Mouse (Mus musculus) kidney, postnatal 4 days (tissue): ENCODE measurements around the gene Cdc26.

Experiments used
- DNase-seq, 2 experiments: peaks; one replicate each; pipeline ENCODE4 v3.0.0; 2021; ENCODE audit warnings: mixed read lengths in 2 of 2

Gene Cdc26

GRCm38 (mm10) chr4:62408601-62409282 is at the start of gene Cdc26, which contains the start of gene Prpf4:
Gene Cdc26, minus strand, starts transcription at chr4:62408642.
Gene Prpf4, plus strand, starts transcription at chr4:62408797.
- peak; percentile 99 for DNase-seq

- peak; percentile 69 to 72 for DNase-seq
Measured at GRCm38 (mm10) chr4:62454995-62455394, 46.6 kb upstream of the Cdc26 start.

GRCm38 (mm10) chr4:62440986-62441385 is 32.5 kb upstream of the Cdc26 start:
- no peak for DNase-seq

GRCm38 (mm10) chr4:62440544-62440943 is 32.1 kb upstream of the Cdc26 start:
- no peak for DNase-seq

- no peak for DNase-seq
Measured at GRCm38 (mm10) chr4:62439793-62440192, 31.4 kb upstream of the Cdc26 start.

GRCm38 (mm10) chr4:62437871-62438270 is 29.4 kb upstream of the Cdc26 start:
- DNase-seq = peak; percentile 54 to 70

- DNase-seq = no peak
Measured at GRCm38 (mm10) chr4:62437256-62437778, 28.9 kb upstream of the Cdc26 start.

- DNase-seq = peak; percentile 18 to 36
Measured at GRCm38 (mm10) chr4:62435081-62435480, 26.6 kb upstream of the Cdc26 start, which contains the start of gene Rnf183. Gene Rnf183, minus strand, starts transcription at chr4:62435252.

- DNase-seq = peak in 1 of 2 experiments; percentile 27
Measured at GRCm38 (mm10) chr4:62433939-62434870, 25.8 kb upstream of the Cdc26 start.

- no peak for DNase-seq
Measured at GRCm38 (mm10) chr4:62431522-62431921, 23.1 kb upstream of the Cdc26 start.

- no peak for DNase-seq
Measured at GRCm38 (mm10) chr4:62430678-62431077, 22.2 kb upstream of the Cdc26 start.

GRCm38 (mm10) chr4:62429616-62430015 is 21.2 kb upstream of the Cdc26 start:
- DNase-seq = no peak

GRCm38 (mm10) chr4:62427978-62428758 is 19.7 kb upstream of the Cdc26 start:
- no peak for DNase-seq

GRCm38 (mm10) chr4:62425891-62426290 is 17.4 kb upstream of the Cdc26 start:
- DNase-seq = no peak

- DNase-seq = no peak
Measured at GRCm38 (mm10) chr4:62419091-62419490, 10.6 kb upstream of the Cdc26 start.

GRCm38 (mm10) chr4:62418448-62418847 is 10.0 kb upstream of the Cdc26 start:
- DNase-seq = no peak

- no peak for DNase-seq
Measured at GRCm38 (mm10) chr4:62411606-62412005, 3.2 kb upstream of the Cdc26 start.

GRCm38 (mm10) chr4:62410325-62410724 is 1.9 kb upstream of the Cdc26 start:
- no peak for DNase-seq

GRCm38 (mm10) chr4:62409615-62410014 is 1.2 kb upstream of the Cdc26 start:
- DNase-seq = no peak

- DNase-seq = peak; percentile 68 to 80
Measured at GRCm38 (mm10) chr4:62407730-62408582, 486 bp downstream of the Cdc26 start.

GRCm38 (mm10) chr4:62406133-62406532 is 2.3 kb downstream of the Cdc26 start:
- DNase-seq = no peak

- no peak for DNase-seq
Measured at GRCm38 (mm10) chr4:62398956-62399355, 9.5 kb downstream of the Cdc26 start.
